Mouse (Mus musculus) brain, embryonic 14.5 days (tissue): ENCODE data around the gene Foxl2. TPM values are rescaled to one million over a fixed set of nuclear protein-coding genes. Genes with fewer than 3 reads are reported as not detected.

Experiments
- DNase-seq: peaks from one replicate; pipeline ENCODE4 v3.0.0-alpha.2; 2011; ENCODE audit warnings: low read depth
- CTCF ChIP-seq: fragments of 200-500 bp; IDR thresholded peaks from 2 replicates; pipeline ENCODE4 v1.5.1; 2012; ENCODE audit warnings: inconsistent platforms, mild to moderate bottlenecking, moderate library complexity, borderline replicate concordance; ENCODE audit not compliant: insufficient read depth, insufficient read length; ENCODE audit errors: extremely low read depth
- POLR2A ChIP-seq: fragments of 200-500 bp; IDR thresholded peaks from 2 replicates; pipeline ENCODE4 v1.6.1; 2012; ENCODE audit warnings: mild to moderate bottlenecking, inconsistent platforms, borderline replicate concordance; ENCODE audit not compliant: poor library complexity, insufficient read depth, insufficient read length, severe bottlenecking; ENCODE audit errors: extremely low read depth
- polyA plus RNA-seq: library from polyadenylated mRNA; depleted of rRNA; stranded (reverse); fragments of >200 nt; gene quantifications from 2 replicates; pipeline ENCODE4 v1.2.3, GENCODE M21; 2012; rRNA removed

Gene Foxl2
- 0.24 and 0.74 TPM in 2 replicates for polyA plus RNA-seq

- TF ChIP-seq CTCF (no peak), POLR2A (no peak)
- peak; percentile 59 for DNase-seq
Observed at GRCm38 (mm10) chr9:98955103-98955715, at the start of gene Foxl2. TSS of gene Foxl2 (plus strand) at chr9:98955288.

GRCm38 (mm10) chr9:98920629-98921523 is 34.2 kb upstream of the Foxl2 start:
- TF ChIP-seq CTCF (no peak), POLR2A (no peak)

GRCm38 (mm10) chr9:98923119-98923518 is 32.0 kb upstream of the Foxl2 start:
- DNase-seq = peak; percentile 37
- no peak for TF ChIP-seq POLR2A
- no peak for TF ChIP-seq CTCF

More at GRCm38 (mm10) chr9:98920629-98921523, 34.2 kb upstream of the Foxl2 start:
- DNase-seq = no peak

- DNase-seq = no peak
- no peak for TF ChIP-seq POLR2A
Observed at GRCm38 (mm10) chr9:98924183-98924582, 30.9 kb upstream of the Foxl2 start.

GRCm38 (mm10) chr9:98929496-98929895 is 25.6 kb upstream of the Foxl2 start:
- no peak for DNase-seq
- peak; percentile 44; the same call in 1 of the 2 replicates for TF ChIP-seq CTCF
- TF ChIP-seq POLR2A = no peak

GRCm38 (mm10) chr9:98932931-98933330 is 22.2 kb upstream of the Foxl2 start:
- TF ChIP-seq POLR2A (no peak), CTCF (no peak)
- peak; percentile 25 for DNase-seq

GRCm38 (mm10) chr9:98935190-98935909 is 19.7 kb upstream of the Foxl2 start:
- TF ChIP-seq POLR2A (no peak), CTCF (no peak)
- DNase-seq = peak; percentile 25

- DNase-seq = no peak
- TF ChIP-seq POLR2A = no peak
- TF ChIP-seq CTCF = peak; percentile 47; the same call in 1 of the 2 replicates
Observed at GRCm38 (mm10) chr9:98939290-98939689, 15.8 kb upstream of the Foxl2 start.

GRCm38 (mm10) chr9:98952171-98953050 is 2.7 kb upstream of the Foxl2 start:
- DNase-seq = peak; percentile 72
- TF ChIP-seq CTCF = peak; percentile 23; the same call in 1 of the 2 replicates
- TF ChIP-seq POLR2A = no peak

- TF ChIP-seq CTCF (no peak), POLR2A (no peak)
- DNase-seq = no peak
Observed at GRCm38 (mm10) chr9:98953291-98953690, 1.8 kb upstream of the Foxl2 start.
